Mouse (Mus musculus): Measurements from ENCODE around the gene Fbxo34. TPM values are rescaled to one million over a fixed set of nuclear protein-coding genes. Genes with fewer than 3 reads are reported as not detected.
A peak's percentile ranks its signal among the peaks of the same experiment; 100 is the strongest.

The Fbxo34 gene
- total and polyA plus RNA-seq, 3 experiments: 11.1 to 25.9 (median 11.9) TPM

- Histone ChIP-seq H3K4me2 (ENCODE audit: insufficient read depth, low read depth, poor library complexity, severe bottlenecking) (no peak overlapping the region), H3K36me3 (replicated peaks in 1 of 2; ENCODE audit: control insufficient read depth in 1 of 2, insufficient read depth in 1 of 2, low read length in 1 of 2) (peaks cover 0 to 44% of the 10 kb centered on the region in 2 experiments), H3K9ac (ENCODE audit: insufficient read depth, low read depth) (no peak overlapping the region), H3K79me2 (replicated peaks; ENCODE audit: control insufficient read depth, extremely low read depth, insufficient read depth, poor library complexity, severe bottlenecking) (no peaks in the 10 kb centered on the region; the same call in 1 of the 2 replicates), H3K9me3 (replicated peaks; ENCODE audit: low read length) (no peaks in the 10 kb centered on the region), H3K4me1 (ENCODE audit: control insufficient read depth in 1 of 2, insufficient read depth in 2 of 2) (peaks cover 0 to 28% of the 10 kb centered on the region in 2 experiments; a peak in 2 of 4 replicates), H3K27me3 (replicated peaks) (no peaks in the 10 kb centered on the region), H3K27ac (ENCODE audit: insufficient read depth, low read depth) (no peak overlapping the region), H3K4me3 (replicated peaks in 1 of 3; ENCODE audit: low read depth in 2 of 3, low read length in 2 of 3, poor library complexity in 1 of 3) (no peak overlapping the region)
- dilution Hi-C loops (cut with MboI; ENCODE audit: extremely low pct_ligation_motif_present, extremely low pct_unique_long_range_greater_than_20kb, low sequenced_read_pairs) (no loop called here), in situ Hi-C loops (cut with MboI; ENCODE audit: low pct_ligation_motif_present, low pct_unique_long_range_greater_than_20kb, low sequenced_read_pairs) (no loop called here)
- TF ChIP-seq IRF4 (IDR thresholded peaks at IDR 0.05; ENCODE audit: low read depth, low read length) (no peak), CHD1 (IDR thresholded peaks at IDR 0.05; ENCODE audit: low read depth, low read length) (no peak), RAD21 (IDR thresholded peaks at IDR 0.05; ENCODE audit: low read depth, low read length) (no peak), CHD2 (IDR thresholded peaks at IDR 0.05; ENCODE audit: low read length) (no peak), TBP (conservative IDR thresholded peaks at IDR 0.05; ENCODE audit: low read depth, low read length) (no peak), ZNF384 (IDR thresholded peaks at IDR 0.05; ENCODE audit: low read depth, low read length) (0 out of 2 replicates have a peak, but pooled peaks have one; percentile 30), SMC3 (IDR thresholded peaks at IDR 0.05; ENCODE audit: low read depth, low read length) (no peak; the same call in 1 of the 2 replicates), MAX (IDR thresholded peaks at IDR 0.05; ENCODE audit: low read length) (no peak), CTCF (conservative IDR thresholded peaks at IDR 0.05 in 1 of 2, IDR thresholded peaks at IDR 0.05 in 1 of 2; ENCODE audit: low read depth in 2 of 2, low read length in 2 of 2) (peak in 1 of 2 experiments; percentile 15; a peak in 1 of 4 replicates)
- DNase-seq (ENCODE audit: extremely low read depth): no peak
Observed at GRCm38 (mm10) chr14:47515636-47516035, 65.4 kb downstream of the Fbxo34 start.

GRCm38 (mm10) chr14:47516755-47517154 is 66.5 kb downstream of the Fbxo34 start:
- no peak overlapping the region for H3K9ac ChIP-seq (ENCODE audit: insufficient read depth, low read depth)
- H3K27me3 ChIP-seq (replicated peaks): no peaks in the 10 kb centered on the region
- no peaks in the 10 kb centered on the region for H3K9me3 ChIP-seq (replicated peaks; ENCODE audit: low read length)
- H3K4me3 ChIP-seq (replicated peaks in 1 of 3; ENCODE audit: low read depth in 2 of 3, low read length in 2 of 3, poor library complexity in 1 of 3): no peak overlapping the region
- in situ Hi-C loops (cut with MboI; ENCODE audit: low pct_ligation_motif_present, low pct_unique_long_range_greater_than_20kb, low sequenced_read_pairs) (no loop called here), dilution Hi-C loops (cut with MboI; ENCODE audit: extremely low pct_ligation_motif_present, extremely low pct_unique_long_range_greater_than_20kb, low sequenced_read_pairs) (no loop called here)
- H3K4me1 ChIP-seq (ENCODE audit: control insufficient read depth in 1 of 2, insufficient read depth in 2 of 2): peaks cover 0 to 23% of the 10 kb centered on the region in 2 experiments; a peak in 2 of 4 replicates
- H3K4me2 ChIP-seq (ENCODE audit: insufficient read depth, low read depth, poor library complexity, severe bottlenecking): no peak overlapping the region
- H3K27ac ChIP-seq (ENCODE audit: insufficient read depth, low read depth): no peak overlapping the region
- H3K79me2 ChIP-seq (replicated peaks; ENCODE audit: control insufficient read depth, extremely low read depth, insufficient read depth, poor library complexity, severe bottlenecking): no peaks in the 10 kb centered on the region; the same call in 1 of the 2 replicates
- no peak for DNase-seq (ENCODE audit: extremely low read depth)
- no peak for TF ChIP-seq E2F4 (IDR thresholded peaks at IDR 0.05; ENCODE audit: insufficient replicate concordance, low read depth, low read length)
- TF ChIP-seq MEF2A (IDR thresholded peaks at IDR 0.05; ENCODE audit: borderline replicate concordance, low read depth, low read length): no peak
- TF ChIP-seq MXI1 (IDR thresholded peaks at IDR 0.05; ENCODE audit: low read depth, low read length): no peak
- TF ChIP-seq BHLHE40 (IDR thresholded peaks at IDR 0.05; ENCODE audit: low read depth, low read length): no peak
- no peak for TF ChIP-seq CHD1 (IDR thresholded peaks at IDR 0.05; ENCODE audit: low read depth, low read length)
- TF ChIP-seq MAX (IDR thresholded peaks at IDR 0.05; ENCODE audit: low read length): no peak
- peaks cover 0 to 51% of the 10 kb centered on the region in 2 experiments for H3K36me3 ChIP-seq (replicated peaks in 1 of 2; ENCODE audit: control insufficient read depth in 1 of 2, insufficient read depth in 1 of 2, low read length in 1 of 2)

GRCm38 (mm10) chr14:47518619-47519018 is 68.4 kb downstream of the Fbxo34 start:
- H3K36me3 ChIP-seq (replicated peaks in 1 of 2; ENCODE audit: control insufficient read depth in 1 of 2, insufficient read depth in 1 of 2, low read length in 1 of 2): peaks cover 0 to 54% of the 10 kb centered on the region in 2 experiments

More at GRCm38 (mm10) chr14:47518619-47519018, 68.4 kb downstream of the Fbxo34 start:
- in situ Hi-C loops (cut with MboI; ENCODE audit: low pct_ligation_motif_present, low pct_unique_long_range_greater_than_20kb, low sequenced_read_pairs): no loop called here
- Histone ChIP-seq H3K27me3 (replicated peaks) (no peaks in the 10 kb centered on the region), H3K27ac (ENCODE audit: insufficient read depth, low read depth) (no peak overlapping the region), H3K9me3 (replicated peaks; ENCODE audit: low read length) (no peaks in the 10 kb centered on the region), H3K79me2 (replicated peaks; ENCODE audit: control insufficient read depth, extremely low read depth, insufficient read depth, poor library complexity, severe bottlenecking) (no peaks in the 10 kb centered on the region; the same call in 1 of the 2 replicates), H3K9ac (ENCODE audit: insufficient read depth, low read depth) (no peak overlapping the region), H3K4me1 (ENCODE audit: control insufficient read depth in 1 of 2, insufficient read depth in 2 of 2) (peaks cover 0 to 10% of the 10 kb centered on the region in 2 experiments; a peak in 2 of 4 replicates), H3K4me2 (ENCODE audit: insufficient read depth, low read depth, poor library complexity, severe bottlenecking) (no peak overlapping the region), H3K4me3 (replicated peaks in 1 of 3; ENCODE audit: low read depth in 2 of 3, low read length in 2 of 3, poor library complexity in 1 of 3) (no peak overlapping the region)
- no peak for TF ChIP-seq JUND (conservative IDR thresholded peaks at IDR 0.05; ENCODE audit: low read depth, low read length)
- no peak for TF ChIP-seq USF1 (IDR thresholded peaks at IDR 0.05; ENCODE audit: low read depth, low read length)
- no peak for TF ChIP-seq SIN3A (IDR thresholded peaks at IDR 0.05; ENCODE audit: low read length)
- TF ChIP-seq BHLHE40 (IDR thresholded peaks at IDR 0.05; ENCODE audit: low read depth, low read length): no peak
- TF ChIP-seq TCF12 (IDR thresholded peaks at IDR 0.05; ENCODE audit: low read depth, low read length): no peak
- TF ChIP-seq RAD21 (IDR thresholded peaks at IDR 0.05; ENCODE audit: low read depth, low read length): no peak
- TF ChIP-seq NRF1 (IDR thresholded peaks at IDR 0.05; ENCODE audit: low read depth, low read length): no peak
- no peak for TF ChIP-seq RCOR1 (conservative IDR thresholded peaks at IDR 0.05; ENCODE audit: low read depth, low read length)
- no peak for TF ChIP-seq ZC3H11A (IDR thresholded peaks at IDR 0.05; ENCODE audit: low read depth, low read length)
- dilution Hi-C loops (cut with MboI; ENCODE audit: extremely low pct_ligation_motif_present, extremely low pct_unique_long_range_greater_than_20kb, low sequenced_read_pairs): no loop called here
- DNase-seq (ENCODE audit: extremely low read depth): no peak

All from CH12.LX (cell line).